Mouse (Mus musculus) megakaryocyte, embryonic 14.5 days (primary cell): ENCODE results near the gene Gabrd.

Source experiments
- FLI1 ChIP-seq: IDR thresholded peaks from 2 replicates; pipeline ENCODE4 v1.6.1; 2012; ENCODE audit warnings: low read length, inconsistent platforms, mixed read lengths
- GATA1 ChIP-seq: IDR thresholded peaks from 3 replicates; pipeline ENCODE4 v1.6.1; 2012; ENCODE audit warnings: mixed read lengths, low read length, inconsistent platforms, borderline replicate concordance

GRCm38 (mm10) chr4:155397511-155398221, at the start of gene Gabrd:
- TF ChIP-seq GATA1 (no peak), FLI1 (no peak)
